In the genomic region with DNA sequence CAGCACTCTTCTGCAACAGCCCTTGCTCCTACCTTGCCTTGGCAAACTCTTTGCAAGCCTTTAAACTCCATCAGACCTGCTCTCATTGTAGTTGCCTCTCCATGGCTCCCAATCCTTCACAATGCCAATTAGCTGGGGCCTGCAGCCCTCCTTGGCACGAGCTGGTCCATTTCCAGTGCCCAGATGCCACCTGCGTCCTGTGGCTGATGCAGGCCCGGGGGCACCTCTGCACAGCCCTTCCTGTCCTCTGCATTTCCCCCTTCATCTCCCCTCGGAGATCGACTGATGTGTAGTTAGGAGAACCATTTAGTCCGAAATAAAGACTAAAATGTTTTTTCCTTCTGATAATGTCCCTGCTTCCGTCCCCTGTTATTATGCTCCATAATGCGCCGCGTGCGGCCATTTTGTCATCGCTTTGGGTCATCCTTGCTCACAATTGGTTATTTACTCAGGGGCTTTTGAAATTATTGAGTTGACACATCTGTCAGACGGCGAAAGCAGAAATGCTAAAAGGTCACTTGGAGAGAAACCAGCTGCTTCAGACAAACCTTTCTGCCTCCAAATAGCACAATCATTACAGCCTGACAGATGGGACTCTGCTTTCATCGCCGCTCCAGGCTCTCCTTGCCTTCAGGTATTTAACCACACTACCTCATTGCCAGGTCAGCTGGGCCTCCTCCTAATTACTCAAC, we compare ENCODE assay signal across 13 mouse cellular contexts.
DNase-seq lines count a peak whose midpoint lies in the region; ATAC-seq lines count a peak whose summit lies in the region.
"Had no signal": no experiment of that assay in that cellular context is flagged by ENCODE, and none has a peak within 500 bp of the region (broad histone marks: within the 10 kb centered on the region; RNA-seq: fewer than 3 reads in every experiment).

No protein-coding gene starts in this region.

- 0 out of 2 replicates have a peak, but pooled peaks cover 5% of the 10 kb centered on the region for H3K4me1 ChIP-seq in kidney, embryonic 15.5 days
- H3K4me1 ChIP-seq in forebrain, embryonic 15.5 days = no peaks in the 10 kb centered on the region
- 0 out of 2 replicates have a peak, but pooled peaks cover 4% of the 10 kb centered on the region for H3K4me1 ChIP-seq in hindbrain, embryonic 14.5 days (replicated peaks; ENCODE audit: control insufficient read depth, insufficient read depth, low read length)
- H3K4me1 ChIP-seq in neural tube, embryonic 13.5 days (replicated peaks) = peaks cover 13% of the 10 kb centered on the region
- H3K4me1 ChIP-seq: liver, embryonic 12.5 days had no signal

- H3K36me3 ChIP-seq in kidney, embryonic 15.5 days = no peaks in the 10 kb centered on the region
- no peaks in the 10 kb centered on the region for H3K36me3 ChIP-seq in forebrain, embryonic 15.5 days
- no peaks in the 10 kb centered on the region for H3K36me3 ChIP-seq in hindbrain, embryonic 14.5 days (replicated peaks; ENCODE audit: control insufficient read depth, insufficient read depth)
- no peaks in the 10 kb centered on the region for H3K36me3 ChIP-seq in neural tube, embryonic 13.5 days
- H3K36me3 ChIP-seq: liver, embryonic 12.5 days had no signal

- H3K9me3 ChIP-seq in kidney, embryonic 15.5 days (replicated peaks) = no peaks in the 10 kb centered on the region
- H3K9me3 ChIP-seq in forebrain, embryonic 15.5 days = no peaks in the 10 kb centered on the region
- no peaks in the 10 kb centered on the region for H3K9me3 ChIP-seq in hindbrain, embryonic 14.5 days (ENCODE audit: control insufficient read depth, low read length)
- no peaks in the 10 kb centered on the region for H3K9me3 ChIP-seq in neural tube, embryonic 13.5 days
- H3K9me3 ChIP-seq: liver, embryonic 12.5 days had no signal

- WGBS in kidney, embryonic 15.5 days = 65% methylated on average over 16 of the region's 16 CpGs
- 68% methylated on average over 16 of the region's 16 CpGs for WGBS in forebrain, embryonic 15.5 days
- 53% methylated on average over 16 of the region's 16 CpGs for whole genome bisulfite sequencing in hindbrain, embryonic 14.5 days
- WGBS in neural tube, embryonic 13.5 days = 35% methylated on average over 16 of the region's 16 CpGs

- H3K9ac ChIP-seq in kidney, embryonic 15.5 days = no peak overlapping the region
- H3K9ac ChIP-seq in forebrain, embryonic 15.5 days (replicated peaks) = no peak overlapping the region
- no peak overlapping the region for H3K9ac ChIP-seq in hindbrain, embryonic 14.5 days
- no peak overlapping the region for H3K9ac ChIP-seq in neural tube, embryonic 13.5 days
- H3K9ac ChIP-seq: liver, embryonic 12.5 days had no signal

- no peak overlapping the region for H3K4me2 ChIP-seq in kidney, embryonic 15.5 days
- no peak overlapping the region for H3K4me2 ChIP-seq in forebrain, embryonic 15.5 days (replicated peaks)
- no peak overlapping the region for H3K4me2 ChIP-seq in hindbrain, embryonic 14.5 days (replicated peaks)
- H3K4me2 ChIP-seq in neural tube, embryonic 13.5 days = no peak overlapping the region
- H3K4me2 ChIP-seq: liver, embryonic 12.5 days had no signal

- no peaks in the 10 kb centered on the region for H3K27me3 ChIP-seq in kidney, embryonic 15.5 days
- no peaks in the 10 kb centered on the region for H3K27me3 ChIP-seq in forebrain, embryonic 15.5 days
- no peaks in the 10 kb centered on the region for H3K27me3 ChIP-seq in hindbrain, embryonic 14.5 days (ENCODE audit: control insufficient read depth, insufficient read depth, low read length)
- H3K27me3 ChIP-seq in neural tube, embryonic 13.5 days = no peaks in the 10 kb centered on the region
- H3K27me3 ChIP-seq: liver, embryonic 12.5 days had no signal

- peak; percentile 9 for DNase-seq in kidney, postnatal 10 days
- DNase-seq in hindbrain, embryonic 14.5 days (ENCODE audit: low spot score) = peak; percentile 33
- no peak for DNase-seq in ovary, postnatal 14 days (ENCODE audit: low spot score)
- DNase-seq: adrenal gland, postnatal 36 days; cerebellum, adult 18-20 months; heart, adult 2 months; lung, postnatal 4 days; right cerebral cortex, postnatal 4 days had no signal

- no peak overlapping the region for H3K4me3 ChIP-seq in kidney, embryonic 15.5 days (replicated peaks)
- no peak overlapping the region for H3K4me3 ChIP-seq in forebrain, embryonic 15.5 days
- H3K4me3 ChIP-seq in hindbrain, embryonic 14.5 days (replicated peaks; ENCODE audit: low read length) = no peak overlapping the region
- no peak overlapping the region for H3K4me3 ChIP-seq in neural tube, embryonic 13.5 days
- H3K4me3 ChIP-seq: heart, adult 2 months; liver, embryonic 12.5 days had no signal

- no peak overlapping the region for H3K27ac ChIP-seq in kidney, embryonic 15.5 days
- H3K27ac ChIP-seq in forebrain, embryonic 15.5 days (replicated peaks) = 0 out of 2 replicates have a peak overlapping the region, but pooled peaks have one; percentile 3
- H3K27ac ChIP-seq in hindbrain, embryonic 14.5 days = 0 out of 2 replicates have a peak overlapping the region, but pooled peaks have one; percentile 6
- peak overlapping the region; percentile 76 for H3K27ac ChIP-seq in neural tube, embryonic 13.5 days (replicated peaks)
- H3K27ac ChIP-seq: heart, adult 2 months; liver, embryonic 12.5 days had no signal

- no peak for ATAC-seq in kidney, embryonic 15.5 days (replicated peaks; ENCODE audit: low FRiP score)
- peak; percentile 51; the same call in 1 of the 2 replicates for ATAC-seq in forebrain, embryonic 15.5 days (replicated peaks)
- ATAC-seq in hindbrain, embryonic 14.5 days (ENCODE audit: low FRiP score) = peak; percentile 55; the same call in 1 of the 2 replicates
- peak; percentile 75 for ATAC-seq in neural tube, embryonic 13.5 days (ENCODE audit: low read depth)
- no peak for ATAC-seq in CD4-positive, CD25-positive, alpha-beta regulatory T cell, adult 4 months
- ATAC-seq: liver, embryonic 12.5 days had no signal

Comparison
In these comparisons a context has a peak if more than half of its experiments do, and no peak if none do; other contexts are left out.
1. ATAC-seq: peak in forebrain, embryonic 15.5 days (single experiment), hindbrain, embryonic 14.5 days (single experiment) and neural tube, embryonic 13.5 days (single experiment); none in kidney, embryonic 15.5 days (single experiment) and CD4-positive, CD25-positive, alpha-beta regulatory T cell, adult 4 months (single experiment).